Mouse (Mus musculus): ENCODE data around the gene 4931400O07Rik. TPM values are rescaled to one million over a fixed set of nuclear protein-coding genes. Genes with fewer than 3 reads are reported as not detected.

The 4931400O07Rik gene
- not detected in 2 replicates for total RNA-seq (2021)
- long read RNA-seq, experiment 1, result 0 reads
- long read RNA-seq, experiment 2, result 0 reads

GRCm38 (mm10) chrX:62467691-62468090, at the start of gene 4931400O07Rik:
Gene 4931400O07Rik, plus strand, starts transcription at chrX:62467991.
- DNase-seq, result no peak

Other genes starting within 250 kb of the 4931400O07Rik start
- gene 4933402E13Rik, start 184.5 kb upstream of the 4931400O07Rik start, total RNA-seq (2021), result not detected in 2 replicates

Measured in adrenal gland, postnatal 14 days (tissue).